Mouse (Mus musculus): ENCODE measurements around the gene Tmem185a. TPM values are rescaled to one million over a fixed set of nuclear protein-coding genes. Genes with fewer than 3 reads are reported as not detected.

The Tmem185a gene
- 10 to 100 TPM; 34.4 to 34.5 TPM for polyA plus RNA-seq (2017; shearing (Covaris generic))

DNA sequence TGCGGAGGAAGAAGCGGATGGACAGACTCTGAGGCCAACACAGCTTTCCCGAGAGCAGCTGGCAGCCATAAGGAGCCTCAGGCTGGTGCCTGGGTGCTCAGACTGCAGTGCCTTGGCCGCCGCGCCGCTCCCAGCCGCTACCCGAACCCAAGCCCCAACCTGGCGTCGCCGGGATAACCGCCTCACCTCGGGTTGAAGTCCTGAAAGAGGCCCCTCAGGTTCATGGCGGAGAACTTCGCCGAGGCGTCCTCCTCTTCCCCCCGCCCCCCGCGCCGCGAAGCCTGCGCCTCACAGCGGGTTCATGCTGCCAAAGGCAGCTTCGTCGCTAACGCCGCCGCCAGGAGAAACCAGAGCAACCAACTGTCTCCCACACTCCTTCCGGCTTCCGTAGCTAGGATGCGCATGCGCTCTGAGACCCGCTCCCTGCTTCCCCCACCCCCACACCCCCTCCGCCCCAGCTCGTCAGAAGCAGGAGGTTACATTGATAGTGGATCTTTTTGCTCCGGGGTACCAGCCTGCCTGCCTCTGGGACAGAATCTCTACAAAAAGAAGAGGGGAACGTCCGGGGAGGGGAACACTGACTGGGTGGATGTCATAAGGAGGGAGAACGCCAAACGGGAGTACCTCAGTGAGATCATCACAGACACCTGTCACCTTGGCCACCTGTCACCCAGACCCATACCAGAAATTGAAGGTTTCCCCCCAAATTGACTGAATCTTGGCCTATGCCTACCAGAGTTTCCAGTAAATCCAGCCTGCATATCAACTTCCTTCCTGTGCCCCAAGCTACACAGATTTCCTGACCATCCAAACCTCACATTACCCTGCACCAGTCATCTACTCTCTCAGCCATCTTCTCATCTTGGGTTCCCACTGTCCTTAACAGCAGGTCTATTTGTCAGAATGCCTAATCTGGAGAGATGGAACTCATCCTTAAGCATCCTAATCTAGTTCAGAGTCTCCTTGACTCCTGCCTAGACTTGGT lies at the start of gene Tmem185a:
TSS of gene Tmem185a (minus strand) at position 389 of the 985 bp plus-strand sequence.

Other genes with a start within 250 kb of the Tmem185a start
- 10 to 100 TPM; 28.3 to 37.6 TPM for gene Ids, start 112.1 kb downstream of the Tmem185a start, polyA plus RNA-seq (2017; shearing (Covaris generic))
- 10 to 100 TPM; 25.2 to 28.2 TPM for gene 1110012L19Rik, start 91.3 kb downstream of the Tmem185a start, polyA plus RNA-seq (2017; shearing (Covaris generic))